Mouse (Mus musculus) forelimb bud, embryonic 11.5 days (tissue): Measurements from ENCODE around the gene Actl11.

Experiments used
- DNase-seq: peaks from one replicate; pipeline ENCODE4 v3.0.0-alpha.2; 2012; ENCODE audit warnings: low read depth, low spot score

The Actl11 gene

GRCm38 (mm10) chr9:107919441-107919840, 8.8 kb upstream of the Actl11 start:
- no peak for DNase-seq

GRCm38 (mm10) chr9:107923021-107923420, 5.2 kb upstream of the Actl11 start:
- DNase-seq = no peak

GRCm38 (mm10) chr9:107923956-107924355, 4.3 kb upstream of the Actl11 start:
- no peak for DNase-seq

GRCm38 (mm10) chr9:107925251-107925650, 3.0 kb upstream of the Actl11 start:
- DNase-seq = no peak

- no peak for DNase-seq
Observed at GRCm38 (mm10) chr9:107926920-107927420, 1.3 kb upstream of the Actl11 start.

GRCm38 (mm10) chr9:107927749-107928148, 520 bp upstream of the Actl11 start:
- no peak for DNase-seq

GRCm38 (mm10) chr9:107932221-107932620, 4.0 kb downstream of the Actl11 start:
- no peak for DNase-seq

GRCm38 (mm10) chr9:107934146-107934545, 5.9 kb downstream of the Actl11 start:
- DNase-seq = no peak

GRCm38 (mm10) chr9:107935374-107935773, 7.1 kb downstream of the Actl11 start, which contains the start of gene Camkv:
TSS of gene Camkv (plus strand) at chr9:107935674.
- no peak for DNase-seq

GRCm38 (mm10) chr9:107935790-107936214, 7.5 kb downstream of the Actl11 start:
- peak; percentile 30 for DNase-seq

GRCm38 (mm10) chr9:107936215-107936822, 8.1 kb downstream of the Actl11 start:
- peak; percentile 24 for DNase-seq

- DNase-seq = no peak
Observed at GRCm38 (mm10) chr9:107936831-107937230, 8.6 kb downstream of the Actl11 start.

- DNase-seq = no peak
Observed at GRCm38 (mm10) chr9:107947241-107948194, 19.2 kb downstream of the Actl11 start.

- no peak for DNase-seq
Observed at GRCm38 (mm10) chr9:107949184-107949921, 21.1 kb downstream of the Actl11 start.

- DNase-seq = no peak
Observed at GRCm38 (mm10) chr9:107949922-107950235, 21.6 kb downstream of the Actl11 start, which contains the start of gene Traip. TSS of gene Traip (plus strand) at chr9:107950136.

GRCm38 (mm10) chr9:107950460-107951355, 22.4 kb downstream of the Actl11 start:
- peak; percentile 89 for DNase-seq

GRCm38 (mm10) chr9:107955613-107956289, 27.5 kb downstream of the Actl11 start:
- no peak for DNase-seq

GRCm38 (mm10) chr9:107957141-107957540, 28.9 kb downstream of the Actl11 start:
- no peak for DNase-seq

- no peak for DNase-seq
Observed at GRCm38 (mm10) chr9:107959896-107960295, 31.6 kb downstream of the Actl11 start.

GRCm38 (mm10) chr9:107960928-107961327, 32.7 kb downstream of the Actl11 start:
- no peak for DNase-seq
